Mouse (Mus musculus): Measurements from ENCODE around the gene Gngt1.

DNA sequence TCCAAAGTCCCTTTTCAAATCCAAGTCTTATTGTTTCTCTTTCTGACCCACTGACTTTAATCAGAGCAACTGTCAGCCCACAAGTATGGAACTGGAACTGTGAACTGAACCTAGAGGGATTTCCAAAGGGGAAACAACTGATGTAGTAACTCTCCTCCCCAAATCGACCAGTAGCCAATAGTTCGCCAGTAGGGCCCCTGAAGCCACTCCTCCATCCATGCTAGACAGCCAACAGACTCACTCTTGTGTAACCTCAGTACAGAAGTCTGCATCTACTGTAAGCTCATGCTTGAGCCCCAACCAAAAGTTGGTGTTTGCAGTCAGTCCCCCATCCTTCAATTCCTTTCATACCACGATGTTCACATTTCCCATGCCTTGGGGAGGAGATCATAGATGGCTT, 7.1 kb downstream of the Gngt1 start:
- TF ChIP-seq CTCF (IDR thresholded peaks at IDR 0.05; ENCODE audit: low read depth) (no peak), EP300 (optimal IDR thresholded peaks at IDR 0.05) (no peak)
